Mouse (Mus musculus): Measurements from ENCODE around the gene Supt4a.

The Supt4a gene

DNA sequence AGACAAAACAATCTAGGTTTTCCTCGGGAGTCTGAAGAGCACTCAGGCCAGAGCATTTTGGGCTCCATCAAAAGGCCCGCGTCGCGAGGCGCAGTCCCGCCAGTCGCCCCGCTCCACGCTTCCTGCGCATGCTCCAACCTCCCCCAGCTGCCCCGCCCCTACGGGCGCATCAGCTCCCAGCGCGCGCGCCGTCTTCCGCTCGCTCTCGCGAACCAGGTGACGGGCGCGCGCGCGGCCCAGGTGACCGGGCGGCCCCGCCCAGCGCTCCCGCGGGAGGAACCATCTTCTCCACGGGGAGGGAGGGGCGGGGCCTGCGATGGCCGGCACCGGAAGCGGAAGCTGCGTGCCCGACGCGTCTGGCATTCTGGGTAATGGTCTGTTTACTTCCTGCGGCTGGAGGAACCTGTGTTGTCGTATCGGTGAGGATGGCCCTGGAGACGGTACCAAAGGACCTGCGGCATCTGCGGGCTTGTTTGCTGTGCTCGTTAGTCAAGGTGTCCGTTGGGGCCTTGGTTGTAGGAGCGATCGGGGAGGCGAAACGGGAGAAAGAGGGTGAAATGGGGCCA is at the start of gene Supt4a:
Gene Supt4a, plus strand, starts transcription at position 378 of the 566 bp plus-strand sequence.
- DNase-seq = peak; percentile 97

DNA sequence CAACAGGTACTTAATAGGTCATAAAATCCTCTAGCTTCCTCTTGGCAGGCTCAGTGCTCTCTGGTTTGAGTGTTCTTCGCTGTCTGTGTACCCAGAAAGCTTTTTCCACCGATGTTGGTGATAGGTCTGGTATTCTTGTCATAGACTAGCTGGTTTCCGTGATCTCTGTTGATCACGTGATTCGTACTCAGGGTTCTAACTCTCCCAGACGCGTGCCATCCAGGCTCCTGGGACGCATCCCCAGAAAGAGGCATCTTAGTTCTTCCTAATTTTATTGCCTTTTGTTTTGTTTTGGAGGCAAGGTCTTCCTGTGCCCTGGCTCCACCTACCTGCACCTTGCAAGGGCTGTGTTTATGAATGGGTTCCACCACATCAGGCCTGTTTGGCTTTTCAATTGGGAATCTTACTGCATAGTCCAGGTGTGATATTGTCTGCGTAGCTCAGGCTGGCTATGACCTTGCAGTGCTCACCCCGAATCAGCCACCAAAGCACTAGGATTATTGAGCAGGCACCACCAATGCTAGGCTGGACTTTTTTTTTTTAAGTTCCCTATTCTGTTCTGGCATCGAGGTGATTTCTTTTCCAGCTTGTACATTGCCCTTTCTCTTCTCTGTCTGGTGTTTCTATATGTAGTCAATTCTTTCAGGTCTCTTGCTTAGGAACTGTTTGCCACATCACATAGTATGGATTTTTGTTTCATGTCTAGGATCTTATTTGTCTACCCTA is 48.7 kb upstream of the Supt4a start:
- DNase-seq = no peak

DNA sequence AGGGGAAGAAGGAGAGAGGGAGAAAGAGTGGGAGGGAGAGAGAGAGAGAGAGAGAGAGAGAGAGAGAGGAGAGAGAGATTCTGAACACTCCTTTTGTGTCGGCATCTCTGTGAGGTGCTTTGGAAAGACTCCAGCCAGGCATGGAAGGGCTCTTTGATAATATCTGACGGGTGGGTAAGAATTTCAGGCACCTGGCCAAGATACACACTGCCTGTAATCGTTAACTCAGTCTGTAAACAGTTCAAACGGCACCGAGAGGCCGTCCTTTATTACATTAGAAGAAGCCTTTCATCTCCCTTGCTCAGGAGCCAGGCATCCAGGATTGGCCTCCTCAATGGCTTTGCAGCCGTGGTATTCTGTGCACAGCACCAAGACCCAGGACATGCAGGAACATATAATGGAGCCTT is 47.9 kb upstream of the Supt4a start:
- DNase-seq = no peak

DNA sequence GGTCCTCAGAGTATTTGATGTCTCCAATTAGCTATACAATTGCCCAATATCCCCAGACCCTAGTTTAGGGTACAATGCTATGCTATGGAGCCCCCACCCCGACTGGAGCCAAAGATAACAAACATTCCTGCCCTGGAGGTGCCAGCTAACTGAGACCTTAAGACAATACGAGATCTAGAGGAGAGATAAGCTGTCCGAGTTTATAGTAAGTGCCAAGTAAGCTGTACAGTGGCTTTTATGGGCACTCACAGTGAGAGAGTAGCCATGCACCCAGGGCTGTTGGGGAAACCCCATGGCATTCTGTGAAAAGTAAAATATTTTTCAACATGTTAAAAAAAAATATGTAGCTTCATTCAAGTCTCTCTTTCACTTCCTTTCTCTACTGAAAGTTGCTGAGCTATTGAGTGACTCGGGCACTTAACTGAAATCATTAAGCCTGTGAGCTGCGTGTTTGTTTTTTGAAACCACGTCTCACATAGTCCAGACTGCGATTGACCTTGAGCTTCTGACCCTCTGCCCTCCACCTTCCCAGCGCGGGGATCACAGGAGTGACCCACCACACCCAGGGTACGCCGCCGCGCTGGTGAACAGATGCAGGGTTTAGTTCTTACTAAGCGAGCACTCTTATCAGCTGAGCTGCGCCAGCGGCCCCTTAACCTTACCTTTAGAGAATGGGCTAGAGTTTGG is 47.2 kb upstream of the Supt4a start:
- no peak for DNase-seq

GRCm38 (mm10) chr11:87697131-87697682 is 40.1 kb upstream of the Supt4a start:
- DNase-seq = no peak

- DNase-seq = no peak
Measured at GRCm38 (mm10) chr11:87698126-87698525, 39.2 kb upstream of the Supt4a start.

DNA sequence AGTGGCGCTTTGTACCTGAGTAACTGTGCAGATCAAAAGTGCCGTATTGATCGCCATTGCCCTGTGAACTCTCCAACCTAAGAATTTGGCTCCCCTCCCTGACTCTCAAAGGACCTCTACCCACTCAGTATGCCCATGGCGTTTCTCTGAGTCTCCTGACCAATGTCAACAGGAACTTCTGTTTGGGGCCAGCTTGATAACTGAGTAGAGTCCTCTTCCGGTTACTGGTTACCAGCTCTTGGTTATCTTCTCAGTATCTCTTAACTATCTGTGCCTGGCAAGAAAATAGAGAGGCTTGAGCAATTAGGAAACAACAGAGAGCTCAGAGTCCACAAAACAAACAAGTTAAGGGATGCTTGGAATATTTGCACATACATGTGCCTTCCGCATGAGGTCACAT is 36.2 kb upstream of the Supt4a start:
- DNase-seq = no peak

DNA sequence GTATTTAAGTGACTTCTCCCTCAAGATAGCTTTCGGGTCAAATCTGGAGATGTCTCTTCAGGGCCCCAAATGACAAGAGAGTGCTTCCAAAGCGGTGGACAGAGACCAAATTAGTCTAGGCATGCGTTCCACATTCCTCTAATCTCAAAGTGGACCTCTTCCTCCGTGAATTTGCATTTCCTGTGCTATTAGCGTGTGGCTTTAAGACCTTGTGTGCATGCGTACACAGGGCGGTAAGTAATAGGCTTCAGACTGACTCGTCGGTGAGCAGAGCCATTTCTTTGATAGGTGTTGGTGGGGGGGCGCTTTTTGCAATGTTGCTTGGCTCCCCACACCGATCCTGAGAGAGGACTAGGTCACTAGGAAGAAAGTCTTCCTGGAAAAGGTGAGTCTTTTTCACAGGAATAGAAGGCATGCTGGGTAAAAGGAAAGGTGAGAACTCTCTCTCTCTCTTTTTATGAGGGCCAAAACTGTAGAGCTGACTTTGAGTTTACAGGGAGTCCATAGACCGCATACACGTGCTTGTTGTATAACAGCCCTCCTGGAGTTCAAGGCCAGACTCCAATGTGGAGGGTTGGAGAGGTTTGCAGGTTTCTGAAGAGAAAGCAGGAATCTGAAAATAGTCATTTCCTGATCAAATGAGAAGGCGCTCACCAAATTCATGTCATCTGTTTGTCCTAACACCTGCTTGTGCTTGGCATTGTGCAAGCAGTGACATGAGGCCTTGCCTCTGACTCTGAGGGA is 35.3 kb upstream of the Supt4a start:
- DNase-seq = no peak

GRCm38 (mm10) chr11:87703654-87704053 is 33.7 kb upstream of the Supt4a start:
- no peak for DNase-seq

DNA sequence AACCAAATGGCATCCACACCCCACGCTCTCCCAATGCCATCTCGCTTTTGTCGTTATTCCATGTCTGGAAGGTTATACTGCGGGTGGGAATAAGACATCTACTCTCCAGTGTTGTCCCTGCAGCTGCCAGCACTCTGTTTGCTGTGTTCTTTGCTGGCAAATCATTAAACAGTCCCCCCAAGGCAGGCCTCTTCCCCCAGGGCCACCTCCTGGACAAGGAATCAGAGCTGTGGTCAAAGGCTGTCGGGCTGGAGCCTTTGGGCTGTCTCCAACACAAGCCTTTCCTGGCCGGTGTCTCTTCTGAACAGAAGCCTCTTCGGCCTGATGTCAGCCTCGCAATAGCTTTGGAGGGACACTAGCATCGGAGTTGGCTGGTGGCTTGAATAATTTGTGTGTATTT is 33.1 kb upstream of the Supt4a start:
- DNase-seq = no peak

- no peak for DNase-seq
Measured at GRCm38 (mm10) chr11:87707570-87707969, 29.8 kb upstream of the Supt4a start.

DNA sequence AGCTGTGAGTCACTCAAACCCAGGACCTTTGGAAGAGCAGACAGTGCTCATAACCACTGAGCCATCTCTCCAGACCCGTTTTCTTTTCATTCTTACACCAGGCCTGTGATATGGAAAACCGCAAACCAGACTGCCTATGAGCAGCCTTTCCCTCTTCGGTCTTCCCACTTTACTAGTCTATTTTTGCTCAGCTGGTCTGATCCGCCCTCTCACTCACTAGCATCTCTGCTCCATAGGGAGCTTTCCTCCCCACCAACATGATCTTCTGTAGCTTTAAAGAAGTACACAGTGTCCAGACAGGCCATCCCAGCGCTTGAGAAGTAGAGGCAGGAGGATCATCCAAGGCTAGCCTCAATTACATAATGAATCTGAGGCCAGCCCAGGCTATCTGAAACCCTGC is 28.4 kb upstream of the Supt4a start:
- DNase-seq = no peak

- no peak for DNase-seq
Measured at GRCm38 (mm10) chr11:87709513-87710261, 27.7 kb upstream of the Supt4a start.

GRCm38 (mm10) chr11:87710262-87710615 is 27.1 kb upstream of the Supt4a start:
- no peak for DNase-seq

- DNase-seq = no peak
Measured at GRCm38 (mm10) chr11:87712188-87712587, 25.2 kb upstream of the Supt4a start.

- DNase-seq = no peak
Measured at GRCm38 (mm10) chr11:87715999-87716398, 21.4 kb upstream of the Supt4a start.

DNA sequence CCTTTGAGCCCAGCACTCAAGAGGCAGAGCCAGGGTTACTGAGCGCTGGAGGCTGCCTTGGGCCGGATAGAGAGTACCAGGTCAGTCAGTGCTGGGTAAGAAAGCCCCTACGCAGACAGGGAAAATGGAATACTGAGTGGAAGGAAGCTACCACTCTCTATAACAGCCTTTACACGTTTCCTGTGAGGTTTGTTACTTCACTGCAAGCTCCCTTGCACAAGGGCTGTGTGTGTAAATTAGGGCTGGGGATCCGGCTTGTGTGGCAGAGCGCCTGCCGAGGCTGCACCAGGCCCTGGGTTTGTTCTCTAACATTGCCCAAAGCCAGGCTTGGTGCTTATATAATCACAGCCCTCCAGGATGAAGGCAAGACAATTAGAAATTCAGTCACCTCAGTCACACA is 17.8 kb upstream of the Supt4a start:
- DNase-seq = no peak

- no peak for DNase-seq
Measured at GRCm38 (mm10) chr11:87720324-87720723, 17.0 kb upstream of the Supt4a start.

- DNase-seq = no peak
Measured at GRCm38 (mm10) chr11:87720839-87721238, 16.5 kb upstream of the Supt4a start.

GRCm38 (mm10) chr11:87722168-87722567 is 15.2 kb upstream of the Supt4a start:
- DNase-seq = no peak

- no peak for DNase-seq
Measured at GRCm38 (mm10) chr11:87722891-87723290, 14.5 kb upstream of the Supt4a start.

DNA sequence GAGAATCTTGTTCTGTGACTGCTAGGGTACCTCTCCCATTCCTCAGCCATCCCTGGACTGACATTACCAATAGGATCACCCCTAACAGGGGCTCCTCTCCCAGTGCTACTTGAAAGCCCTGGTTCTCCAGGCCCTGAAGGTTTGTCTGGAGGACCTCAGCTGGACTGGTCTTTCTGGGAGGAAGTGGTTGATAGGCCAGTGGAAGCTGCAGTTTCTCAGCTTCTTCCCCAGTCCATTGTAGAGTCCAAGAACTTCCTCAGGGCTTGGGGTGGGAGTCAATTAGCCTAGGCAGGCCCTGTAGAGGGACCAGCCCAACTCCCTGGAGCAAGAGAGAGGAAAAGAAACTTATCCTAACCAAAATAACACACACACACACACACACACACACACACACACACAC is 11.8 kb upstream of the Supt4a start:
- no peak for DNase-seq

Data from cerebellum, adult 11 months (tissue).